13 mouse cellular contexts compared by ENCODE assay signal in the genomic region with DNA sequence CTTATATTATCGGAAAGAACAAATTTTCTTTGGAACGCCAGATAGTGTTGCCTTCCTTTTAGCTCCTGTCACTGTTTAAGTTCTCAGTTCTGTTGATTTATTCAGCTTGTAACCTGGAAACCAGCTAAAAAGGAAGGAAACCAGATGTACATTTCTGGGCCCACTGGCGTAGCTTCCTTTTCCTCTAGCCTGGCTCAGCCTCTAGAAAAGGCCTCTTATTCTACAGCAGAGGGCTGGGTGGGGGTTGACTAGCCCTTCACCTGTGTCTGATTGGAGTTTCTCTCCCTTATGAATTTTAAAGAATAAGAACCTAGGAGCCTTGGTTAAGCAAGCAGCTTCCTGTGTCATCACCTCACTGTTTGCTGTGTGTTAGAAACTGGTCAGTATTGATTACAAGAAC.
DNase-seq lines count a peak whose midpoint lies in the region; ATAC-seq and TF ChIP-seq lines count a peak whose summit lies in the region.
"Had no signal": no experiment of that assay in that cellular context is flagged by ENCODE, and none has a peak within 500 bp of the region (broad histone marks: within the 10 kb centered on the region; RNA-seq: fewer than 3 reads in every experiment).

No protein-coding gene starts in this region.

- H3K4me2 ChIP-seq in lung, embryonic 15.5 days, result no peak overlapping the region
- no peak overlapping the region for H3K4me2 ChIP-seq in limb, embryonic 14.5 days (replicated peaks; ENCODE audit: low read depth, low read length, severe bottlenecking)
- H3K4me2 ChIP-seq in stomach, embryonic 16.5 days (ENCODE audit: low read depth, low read length), result no peak overlapping the region
- H3K4me2 ChIP-seq: embryonic facial prominence, embryonic 13.5 days had no signal

- H3K9me3 ChIP-seq in lung, embryonic 15.5 days, result no peaks in the 10 kb centered on the region
- H3K9me3 ChIP-seq in limb, embryonic 14.5 days (ENCODE audit: control insufficient read depth, low read length), result no peaks in the 10 kb centered on the region
- no peaks in the 10 kb centered on the region for H3K9me3 ChIP-seq in stomach, embryonic 16.5 days (replicated peaks; ENCODE audit: control insufficient read depth, low read length)
- H3K9me3 ChIP-seq: embryonic facial prominence, embryonic 13.5 days had no signal

- H3K36me3 ChIP-seq in lung, embryonic 15.5 days, result no peaks in the 10 kb centered on the region
- no peaks in the 10 kb centered on the region for H3K36me3 ChIP-seq in limb, embryonic 14.5 days (ENCODE audit: control insufficient read depth, insufficient read depth, low read length)
- H3K36me3 ChIP-seq in stomach, embryonic 16.5 days (ENCODE audit: control insufficient read depth, insufficient read depth, low read length), result no peaks in the 10 kb centered on the region
- H3K36me3 ChIP-seq: embryonic facial prominence, embryonic 13.5 days had no signal

- ATAC-seq in lung, embryonic 15.5 days (ENCODE audit: borderline replicate concordance, extremely low read depth, low FRiP score, low TSS enrichment), result no peak
- no peak for ATAC-seq in limb, embryonic 14.5 days (ENCODE audit: low FRiP score, low read depth)
- no peak for ATAC-seq in stomach, embryonic 16.5 days (ENCODE audit: insufficient read depth, low FRiP score)
- ATAC-seq: midbrain, embryonic 16.5 days had no signal

- 55% methylated on average over 3 of the region's 3 CpGs for WGBS in lung, embryonic 15.5 days
- WGBS in limb, embryonic 14.5 days, result 35% methylated on average over 3 of the region's 3 CpGs
- WGBS in stomach, embryonic 16.5 days, result 31% methylated on average over 3 of the region's 3 CpGs

- H3K27ac ChIP-seq in lung, embryonic 15.5 days, result peak overlapping the region; percentile 2; the same call in 1 of the 2 replicates
- 0 out of 2 replicates have a peak overlapping the region, but pooled peaks have one; percentile 20 for H3K27ac ChIP-seq in limb, embryonic 14.5 days (replicated peaks; ENCODE audit: low read depth, low read length)
- peak overlapping the region; percentile 55 for H3K27ac ChIP-seq in stomach, embryonic 16.5 days (ENCODE audit: low read length)
- H3K27ac ChIP-seq: embryonic facial prominence, embryonic 13.5 days had no signal

- TF ChIP-seq POLR2A in limb, embryonic 14.5 days (IDR thresholded peaks at IDR 0.05; ENCODE audit: borderline replicate concordance, extremely low read depth, insufficient read depth, insufficient read length), result no peak

- H3K4me1 ChIP-seq in lung, embryonic 15.5 days, result peaks cover 18% of the 10 kb centered on the region; the same call in 1 of the 2 replicates
- H3K4me1 ChIP-seq in limb, embryonic 14.5 days (ENCODE audit: control insufficient read depth, insufficient read depth, low read length), result peaks cover 8% of the 10 kb centered on the region; the same call in 1 of the 2 replicates
- H3K4me1 ChIP-seq in stomach, embryonic 16.5 days (ENCODE audit: control insufficient read depth, insufficient read depth, low read length), result peaks cover 12% of the 10 kb centered on the region

- H3K9ac ChIP-seq in lung, embryonic 15.5 days, result no peak overlapping the region
- no peak overlapping the region for H3K9ac ChIP-seq in limb, embryonic 14.5 days (ENCODE audit: low read depth, low read length, severe bottlenecking)
- H3K9ac ChIP-seq in stomach, embryonic 16.5 days (ENCODE audit: low read length), result no peak overlapping the region
- H3K9ac ChIP-seq: embryonic facial prominence, embryonic 13.5 days had no signal

- peak; percentile 88 for DNase-seq in heart, adult 11 months
- no peak for DNase-seq in heart, postnatal 4 days
- no peak for DNase-seq in lung, adult 18-20 months
- peak; percentile 44 for DNase-seq in limb, embryonic 14.5 days (ENCODE audit: low spot score)
- DNase-seq in urinary bladder, postnatal 25 days (ENCODE audit: low spot score), result no peak
- DNase-seq in frontal cortex, adult 2 months (ENCODE audit: extremely low spot score in 1 of 2, low spot score in 1 of 2), result no peak
- DNase-seq: adrenal gland, adult 8-10 months; layer of hippocampus, postnatal 36 days; right cerebral cortex, postnatal 14 days had no signal

- H3K4me3 ChIP-seq in lung, embryonic 15.5 days, result no peak overlapping the region
- H3K4me3 ChIP-seq in limb, embryonic 14.5 days (replicated peaks; ENCODE audit: low read length), result no peak overlapping the region
- H3K4me3 ChIP-seq in stomach, embryonic 16.5 days (replicated peaks; ENCODE audit: low read length), result no peak overlapping the region
- H3K4me3 ChIP-seq: embryonic facial prominence, embryonic 13.5 days had no signal

- no peaks in the 10 kb centered on the region for H3K27me3 ChIP-seq in lung, embryonic 15.5 days
- H3K27me3 ChIP-seq in limb, embryonic 14.5 days (ENCODE audit: control insufficient read depth, insufficient read depth, low read length), result no peaks in the 10 kb centered on the region
- no peaks in the 10 kb centered on the region for H3K27me3 ChIP-seq in stomach, embryonic 16.5 days (ENCODE audit: control insufficient read depth, insufficient read depth, low read length)
- H3K27me3 ChIP-seq: embryonic facial prominence, embryonic 13.5 days had no signal

Comparison
In these comparisons a context has a peak if more than half of its experiments do, and no peak if none do; other contexts are left out.
1. DNase-seq: peak in heart, adult 11 months (single experiment) and limb, embryonic 14.5 days (single experiment); none in heart, postnatal 4 days (single experiment), lung, adult 18-20 months (0 of 2), urinary bladder, postnatal 25 days (single experiment) and frontal cortex, adult 2 months (0 of 2).
2. H3K27ac ChIP-seq: peak in every context shown above with its lines; median percentile 55 in stomach, embryonic 16.5 days; 20 in limb, embryonic 14.5 days; 2 in lung, embryonic 15.5 days.